Comparison of ENCODE assay signal across 7 mouse cellular contexts in genomic region chr3:152396988-152397314, GRCm38 (mm10). TPM values are rescaled to one million over a fixed set of nuclear protein-coding genes. Genes with fewer than 3 reads are reported as not detected.
A peak's percentile ranks its signal among the peaks of the same experiment; 100 is the strongest.
DNase-seq lines count a peak whose midpoint lies in the region; ATAC-seq and TF ChIP-seq lines count a peak whose summit lies in the region.

No protein-coding gene starts in this region.

- peak overlapping the region; percentile 90 for H3K4me3 ChIP-seq in liver, adult 2 months (ENCODE audit: insufficient read depth, low read depth, low read length)
- peak overlapping the region; percentile 83 for H3K4me3 ChIP-seq in embryonic facial prominence, embryonic 15.5 days (replicated peaks)
- peak overlapping the region; percentile 79 for H3K4me3 ChIP-seq in midbrain, postnatal 0 days (ENCODE audit: low read depth, low read length)

- peak overlapping the region; percentile 97 for H3K27ac ChIP-seq in liver, adult 2 months (replicated peaks; ENCODE audit: insufficient read depth, low read depth, low read length)
- peak overlapping the region; percentile 99 for H3K27ac ChIP-seq in embryonic facial prominence, embryonic 15.5 days (replicated peaks)
- H3K27ac ChIP-seq in midbrain, postnatal 0 days (ENCODE audit: low read depth, low read length) = peak overlapping the region; percentile 94

- H3K4me1 ChIP-seq in liver, adult 2 months (ENCODE audit: control insufficient read depth, insufficient read depth, low read length) = peaks cover 15% of the 10 kb centered on the region
- H3K4me1 ChIP-seq in embryonic facial prominence, embryonic 15.5 days = peaks cover 29% of the 10 kb centered on the region
- peaks cover 7% of the 10 kb centered on the region; the same call in 1 of the 2 replicates for H3K4me1 ChIP-seq in midbrain, postnatal 0 days (ENCODE audit: insufficient read depth, low read length)

- no peaks in the 10 kb centered on the region for H3K27me3 ChIP-seq in liver, adult 2 months (ENCODE audit: control insufficient read depth, insufficient read depth, low read length)
- no peaks in the 10 kb centered on the region for H3K27me3 ChIP-seq in embryonic facial prominence, embryonic 15.5 days
- H3K27me3 ChIP-seq in midbrain, postnatal 0 days (ENCODE audit: insufficient read depth, low read length) = no peaks in the 10 kb centered on the region

- peaks cover 15% of the 10 kb centered on the region; the same call in 1 of the 2 replicates for H3K79me2 ChIP-seq in liver, adult 2 months (ENCODE audit: control insufficient read depth, insufficient read depth, low read length)

- peak overlapping the region; percentile 60 for H3K4me2 ChIP-seq in embryonic facial prominence, embryonic 15.5 days (replicated peaks)
- peak overlapping the region; percentile 46 for H3K4me2 ChIP-seq in midbrain, postnatal 0 days (ENCODE audit: low read depth, low read length, poor library complexity, severe bottlenecking)

- DNase-seq in liver, adult 2 months (ENCODE audit: extremely low read depth, low read depth, low spot score) = no peak
- DNase-seq in liver = no peak
- DNase-seq in adipocyte (ENCODE audit: low spot score) = peak; percentile 53
- peak; percentile 25 to 28 for DNase-seq in layer of hippocampus, adult 8-10 months (ENCODE audit: low spot score in 2 of 2)
- peak; percentile 12 for DNase-seq in midbrain, postnatal 0 days (ENCODE audit: low spot score)

- no peak for TF ChIP-seq CTCF in liver, adult 2 months (IDR thresholded peaks at IDR 0.05; ENCODE audit: low read depth, low read length)
- no peak for TF ChIP-seq CTCF in midbrain, postnatal 0 days (IDR thresholded peaks at IDR 0.05)

- peak overlapping the region; percentile 95 for H3K9ac ChIP-seq in liver, adult 2 months (ENCODE audit: low read depth, low read length)
- H3K9ac ChIP-seq in embryonic facial prominence, embryonic 15.5 days = peak overlapping the region; percentile 89
- H3K9ac ChIP-seq in midbrain, postnatal 0 days (replicated peaks; ENCODE audit: low read length, poor library complexity, severe bottlenecking) = peak overlapping the region; percentile 92

- no peak for ATAC-seq in embryonic facial prominence, embryonic 15.5 days (ENCODE audit: insufficient number of reproducible peaks, low FRiP score, low TSS enrichment, low read depth)
- ATAC-seq in midbrain, postnatal 0 days (ENCODE audit: low FRiP score) = no peak
- no peak for ATAC-seq in erythroid progenitor cell, adult 5-6 weeks (replicated peaks; ENCODE audit: low FRiP score, poor library complexity, severe bottlenecking)

- no peaks in the 10 kb centered on the region for H3K9me3 ChIP-seq in embryonic facial prominence, embryonic 15.5 days (replicated peaks)
- H3K9me3 ChIP-seq in midbrain, postnatal 0 days (ENCODE audit: low read length) = no peaks in the 10 kb centered on the region

- H3K36me3 ChIP-seq in liver, adult 2 months (ENCODE audit: control insufficient read depth, insufficient read depth, low read length) = peaks cover 4% of the 10 kb centered on the region; the same call in 1 of the 2 replicates
- 0 out of 2 replicates have a peak, but pooled peaks cover 5% of the 10 kb centered on the region for H3K36me3 ChIP-seq in embryonic facial prominence, embryonic 15.5 days
- no peaks in the 10 kb centered on the region for H3K36me3 ChIP-seq in midbrain, postnatal 0 days (ENCODE audit: insufficient read depth, low read length)

- 1% methylated on average over 10 of the region's 10 CpGs for WGBS in liver, adult 2 months
- under 1% methylated on average over 10 of the region's 10 CpGs for WGBS in embryonic facial prominence, embryonic 15.5 days
- WGBS in midbrain, postnatal 0 days = 1% methylated on average over 10 of the region's 10 CpGs

- TF ChIP-seq POLR2A in liver, adult 2 months (IDR thresholded peaks at IDR 0.05; ENCODE audit: extremely low read depth, insufficient read depth, low read length) = no peak

RNA-seq across cellular contexts. Expression of gene Zzz3, which starts 1.7 kb away (rescaled TPM):
- 17.6 and 21.1 TPM in 2 replicates for total RNA-seq in liver, adult 2 months (2014; rRNA removed)
- 5.7 and 10.2 TPM in 2 replicates for polyA plus RNA-seq in liver, adult 2 months (2012; rRNA removed)
- 40.9 and 44.1 TPM in 2 replicates for polyA plus RNA-seq in embryonic facial prominence, embryonic 15.5 days (2015; fragmentation: Nextera tagmentation; extraction: Ambion mirVana)
- total RNA-seq in layer of hippocampus, adult 8-10 months (2022) = 10 to 100 TPM; 45.9 to 51.5 (median 47.7) TPM
- total RNA-seq in midbrain, postnatal 0 days (2014; rRNA removed) = 29.4 and 40.6 TPM in 2 replicates
- polyA plus RNA-seq in midbrain, postnatal 0 days (2015; fragmentation: Nextera tagmentation; extraction: Ambion mirVana) = 21.0 TPM in 2 replicates
- 43.2 and 55.3 TPM in 2 replicates for total RNA-seq in erythroid progenitor cell, adult 5-6 weeks (2015; ENCODE audit: low replicate concordance)
- total RNA-seq in erythroid progenitor cell, adult 5-6 weeks (2017; ENCODE audit: low replicate concordance) = 42.9 and 44.8 TPM in 2 replicates

RNA-seq across cellular contexts. Expression of gene Usp33, which starts 50.7 kb away (rescaled TPM):
- total RNA-seq in liver, adult 2 months (2014; rRNA removed) = 41.5 and 46.9 TPM in 2 replicates
- polyA plus RNA-seq in liver, adult 2 months (2012; rRNA removed) = 9.5 and 9.9 TPM in 2 replicates
- 41.6 and 44.5 TPM in 2 replicates for polyA plus RNA-seq in embryonic facial prominence, embryonic 15.5 days (2015; fragmentation: Nextera tagmentation; extraction: Ambion mirVana)
- total RNA-seq in layer of hippocampus, adult 8-10 months (2022) = 100 to 1,000 TPM; 110 to 141 (median 134) TPM
- total RNA-seq in midbrain, postnatal 0 days (2014; rRNA removed) = 83.3 and 91.4 TPM in 2 replicates
- 65.3 and 70.7 TPM in 2 replicates for polyA plus RNA-seq in midbrain, postnatal 0 days (2015; fragmentation: Nextera tagmentation; extraction: Ambion mirVana)
- total RNA-seq in erythroid progenitor cell, adult 5-6 weeks (2015; ENCODE audit: low replicate concordance) = 56.6 and 66.7 TPM in 2 replicates
- 82.3 and 102 TPM in 2 replicates for total RNA-seq in erythroid progenitor cell, adult 5-6 weeks (2017; ENCODE audit: low replicate concordance)

RNA-seq across cellular contexts. Expression of gene Miga1, which starts 56.7 kb away (rescaled TPM):
- total RNA-seq in liver, adult 2 months (2014; rRNA removed) = 2.2 and 2.6 TPM in 2 replicates
- polyA plus RNA-seq in liver, adult 2 months (2012; rRNA removed) = 0.39 and 0.94 TPM in 2 replicates
- polyA plus RNA-seq in embryonic facial prominence, embryonic 15.5 days (2015; fragmentation: Nextera tagmentation; extraction: Ambion mirVana) = 15.8 and 17.1 TPM in 2 replicates
- 10 to 100 TPM; 75.1 to 84.2 (median 76.2) TPM for total RNA-seq in layer of hippocampus, adult 8-10 months (2022)
- 26.3 and 28.2 TPM in 2 replicates for total RNA-seq in midbrain, postnatal 0 days (2014; rRNA removed)
- polyA plus RNA-seq in midbrain, postnatal 0 days (2015; fragmentation: Nextera tagmentation; extraction: Ambion mirVana) = 16.9 and 18.7 TPM in 2 replicates
- 2.1 and 6.5 TPM in 2 replicates for total RNA-seq in erythroid progenitor cell, adult 5-6 weeks (2015; ENCODE audit: low replicate concordance)
- 2.3 and 3.3 TPM in 2 replicates for total RNA-seq in erythroid progenitor cell, adult 5-6 weeks (2017; ENCODE audit: low replicate concordance)

Comparison
In these comparisons a context has a peak if more than half of its experiments do, and no peak if none do; other contexts are left out.
1. DNase-seq: peak in adipocyte (single experiment), layer of hippocampus, adult 8-10 months (2 of 2) and midbrain, postnatal 0 days (single experiment); none in liver, adult 2 months (single experiment) and liver (single experiment).
2. Peak in every context shown above with its lines, with median percentiles within 50 percentile points of each other: H3K27ac ChIP-seq, H3K4me3 ChIP-seq and H3K9ac ChIP-seq.